Mouse (Mus musculus) limb, embryonic 13.5 days (tissue): ENCODE data around the gene Gm21987. TPM values are rescaled to one million over a fixed set of nuclear protein-coding genes. Genes with fewer than 3 reads are reported as not detected.
"Not testable (repeated sequence)": the region's sequence is repeated elsewhere in the genome, so short reads cannot be mapped to it uniquely, and the experiment has no call there.

ENCODE experiments used
- ATAC-seq: fragments of 200-750 bp; cut with Nextera tagmentation; 2 replicates; pipeline ENCODE4 v1.8.0; 2017; ENCODE audit warnings: low read depth, moderate number of reproducible peaks, moderate TSS enrichment; ENCODE audit not compliant: low FRiP score
- H3K27ac ChIP-seq: fragments of 300-500 bp; sonication (generic); 2 replicates; pipeline ENCODE4 v1.5.1; 2015; ENCODE audit warnings: inconsistent platforms, mild to moderate bottlenecking, moderate library complexity
- H3K27me3 ChIP-seq: fragments of 300-500 bp; sonication (generic); 2 replicates; pipeline ENCODE4 v1.6.1; 2015; ENCODE audit warnings: mild to moderate bottlenecking, inconsistent platforms
- H3K36me3 ChIP-seq: fragments of 300-500 bp; sonication (generic); 2 replicates; pipeline ENCODE4 v1.6.1; 2015; ENCODE audit warnings: inconsistent platforms, mild to moderate bottlenecking, moderate library complexity
- H3K4me1 ChIP-seq: fragments of 300-500 bp; sonication (generic); 2 replicates; pipeline ENCODE4 v1.6.1; 2015; ENCODE audit warnings: inconsistent platforms
- H3K4me2 ChIP-seq: fragments of 300-500 bp; sonication (generic); replicated peaks from 2 replicates; pipeline ENCODE4 v1.6.1; 2015; ENCODE audit warnings: inconsistent platforms, mild to moderate bottlenecking, moderate library complexity
- H3K4me3 ChIP-seq: fragments of 300-500 bp; sonication (generic); 2 replicates; pipeline ENCODE4 v1.5.1; 2015; ENCODE audit warnings: moderate library complexity, mild to moderate bottlenecking, inconsistent platforms
- H3K9ac ChIP-seq: fragments of 300-500 bp; sonication (generic); 2 replicates; pipeline ENCODE4 v1.6.1; 2015; ENCODE audit warnings: mild to moderate bottlenecking, inconsistent platforms
- H3K9me3 ChIP-seq: fragments of 300-500 bp; sonication (generic); 2 replicates; pipeline ENCODE4 v1.6.1; 2016; ENCODE audit warnings: inconsistent platforms
- WGBS: fragments of 180-500 bp; shearing (Covaris S2); methylation state at CpG from one replicate; pipeline ENCODE4 v1.1.7; 2015; 5-methylcytosine and 5-hydroxymethylcytosine counted together
- polyA plus RNA-seq: library from polyadenylated mRNA; unstranded; fragments of >200 nt; fragmentation: Nextera tagmentation; extraction: Ambion mirVana; gene quantifications from 2 replicates; pipeline ENCODE4 v1.2.1, GENCODE M21; 2015

Gene Gm21987
- polyA plus RNA-seq, 1 experiment from 2014 or later: not detected

GRCm38 (mm10) chr16:38326778-38327397 lies 20.0 kb upstream of the Gm21987 start:
- WGBS: 72% methylated on average over 11 of the region's 11 CpGs
- no peaks in the 10 kb centered on the region for H3K36me3 ChIP-seq
- H3K9me3 ChIP-seq: no peaks in the 10 kb centered on the region
- no peak for ATAC-seq
- H3K4me1 ChIP-seq: no peaks in the 10 kb centered on the region
- H3K4me3 ChIP-seq: no peak overlapping the region
- no peak overlapping the region for H3K27ac ChIP-seq
- no peak overlapping the region for H3K4me2 ChIP-seq
- H3K9ac ChIP-seq: no peak overlapping the region
- H3K27me3 ChIP-seq: no peaks in the 10 kb centered on the region

GRCm38 (mm10) chr16:38329340-38329739 lies 17.5 kb upstream of the Gm21987 start:
- no peak overlapping the region for H3K4me2 ChIP-seq
- H3K36me3 ChIP-seq: no peaks in the 10 kb centered on the region
- ATAC-seq: no peak
- no peaks in the 10 kb centered on the region for H3K9me3 ChIP-seq
- H3K4me1 ChIP-seq: no peaks in the 10 kb centered on the region
- H3K9ac ChIP-seq: no peak overlapping the region
- H3K27me3 ChIP-seq: no peaks in the 10 kb centered on the region
- no peak overlapping the region for H3K4me3 ChIP-seq
- 88% methylated on average over 3 of the region's 3 CpGs for WGBS
- no peak overlapping the region for H3K27ac ChIP-seq

DNA sequence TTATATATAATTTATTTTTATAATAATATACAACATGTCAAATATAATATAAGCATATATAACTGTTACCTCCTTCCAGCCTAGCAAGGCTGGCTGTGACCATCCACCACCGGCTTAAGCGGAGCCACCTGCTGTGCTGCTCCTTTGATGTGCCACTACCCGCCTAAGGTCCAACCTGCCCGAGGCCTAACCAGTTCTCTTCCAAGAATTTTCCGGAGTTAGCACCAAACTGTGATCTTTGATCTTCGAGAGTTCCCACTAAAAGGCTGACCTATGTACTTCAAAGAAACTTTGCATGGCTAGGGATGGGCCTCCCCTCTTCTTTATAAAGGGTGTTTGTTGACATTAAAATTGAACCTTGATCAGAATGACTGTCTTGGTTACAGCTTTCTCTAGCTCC lies 12.4 kb upstream of the Gm21987 start:
- no peaks in the 10 kb centered on the region for H3K9me3 ChIP-seq
- H3K4me3 ChIP-seq: no peak overlapping the region
- no peak for ATAC-seq
- no peaks in the 10 kb centered on the region for H3K4me1 ChIP-seq
- no peaks in the 10 kb centered on the region for H3K36me3 ChIP-seq
- H3K9ac ChIP-seq: no peak overlapping the region
- no peak overlapping the region for H3K4me2 ChIP-seq
- 14% methylated on average over 6 of the region's 6 CpGs for WGBS
- H3K27ac ChIP-seq: no peak overlapping the region
- H3K27me3 ChIP-seq: no peaks in the 10 kb centered on the region

- H3K9me3 ChIP-seq, H3K9ac ChIP-seq, H3K27me3 ChIP-seq, H3K36me3 ChIP-seq, H3K4me3 ChIP-seq, ATAC-seq, H3K4me2 ChIP-seq, H3K27ac ChIP-seq, H3K4me1 ChIP-seq: not testable (repeated sequence)
- 88% methylated on average over 4 of the region's 4 CpGs for WGBS
These were observed 8.8 kb upstream of the Gm21987 start for GRCm38 (mm10) chr16:38338077-38338476.

DNA sequence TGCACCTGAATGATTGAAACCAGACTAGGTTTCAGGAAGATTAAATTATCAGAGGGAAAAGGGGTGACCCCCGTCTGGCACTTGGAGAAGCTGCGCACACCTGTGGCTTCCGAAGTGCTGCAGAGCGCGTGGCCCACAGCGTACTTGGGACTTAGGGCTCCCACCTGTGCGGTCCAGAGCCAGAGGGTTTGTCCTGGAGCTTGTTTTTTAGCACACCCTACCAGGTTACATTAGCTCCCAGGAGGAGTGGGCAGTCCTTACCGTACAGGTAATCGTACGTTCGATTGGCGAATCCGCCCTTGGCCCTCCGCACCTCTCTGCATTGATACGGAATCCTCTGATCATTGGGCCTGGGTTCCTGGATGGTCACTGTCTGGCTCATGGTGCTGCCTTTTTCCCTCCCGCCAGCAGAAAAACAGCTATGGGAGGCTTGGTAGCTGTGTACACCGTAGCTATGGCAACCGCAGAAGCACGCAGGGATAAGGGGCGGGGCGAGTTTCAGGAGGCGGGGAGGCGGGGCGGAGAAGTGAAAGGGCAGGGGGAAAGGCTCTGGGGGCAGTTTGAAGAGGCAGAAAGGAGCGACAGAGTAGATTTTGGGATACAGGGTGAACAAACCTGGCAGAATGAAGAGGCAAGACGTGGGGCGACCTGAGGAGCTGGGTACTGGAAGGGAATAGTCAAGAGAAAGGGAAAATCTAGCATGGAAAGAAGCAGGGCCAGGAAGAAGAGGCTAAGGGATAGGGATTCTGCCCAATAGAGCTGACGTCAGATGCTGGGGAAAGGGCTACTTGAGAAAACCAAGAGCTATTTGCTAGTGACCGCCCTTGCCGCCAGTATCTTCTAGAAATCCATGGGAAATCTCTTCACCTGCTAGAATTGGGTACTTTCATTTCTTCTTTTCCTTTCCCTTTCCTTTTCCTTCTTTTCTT lies 5.2 kb upstream of the Gm21987 start, which contains the start of gene Maats1:
TSS of gene Maats1 (minus strand) at position 748 of the 929 bp plus-strand sequence.
- peak within 1 kb of the TSS; percentile 62 for H3K9ac ChIP-seq
- peak within 1 kb of the TSS; percentile 71 for H3K4me2 ChIP-seq
- 0 out of 2 replicates have a peak, but pooled peaks cover 6% of the 10 kb centered on the region for H3K9me3 ChIP-seq
- H3K36me3 ChIP-seq: no peaks in the 10 kb centered on the region
- peak; percentile 86 for ATAC-seq
- WGBS: 9% methylated on average over 30 of the region's 30 CpGs
- H3K4me3 ChIP-seq: peak within 1 kb of the TSS; percentile 41
- no peak within 1 kb of the TSS for H3K27ac ChIP-seq
- no peaks in the 10 kb centered on the region for H3K27me3 ChIP-seq
- H3K4me1 ChIP-seq: peaks cover 14% of the 10 kb centered on the region

- 0 out of 2 replicates have a peak, but pooled peaks cover 3% of the 10 kb centered on the region for H3K9me3 ChIP-seq
- 0 out of 2 replicates have a peak, but pooled peaks have one; percentile 46 for ATAC-seq
- no peak overlapping the region for H3K4me3 ChIP-seq
- no peak overlapping the region for H3K27ac ChIP-seq
- no peaks in the 10 kb centered on the region for H3K27me3 ChIP-seq
- 79% methylated on average over 3 of the region's 3 CpGs for WGBS
- no peak overlapping the region for H3K9ac ChIP-seq
- H3K36me3 ChIP-seq: peaks cover 11% of the 10 kb centered on the region; the same call in 1 of the 2 replicates
- H3K4me1 ChIP-seq: peaks cover 20% of the 10 kb centered on the region
- no peak overlapping the region for H3K4me2 ChIP-seq
These were observed 1.7 kb upstream of the Gm21987 start for GRCm38 (mm10) chr16:38344941-38345725.

DNA sequence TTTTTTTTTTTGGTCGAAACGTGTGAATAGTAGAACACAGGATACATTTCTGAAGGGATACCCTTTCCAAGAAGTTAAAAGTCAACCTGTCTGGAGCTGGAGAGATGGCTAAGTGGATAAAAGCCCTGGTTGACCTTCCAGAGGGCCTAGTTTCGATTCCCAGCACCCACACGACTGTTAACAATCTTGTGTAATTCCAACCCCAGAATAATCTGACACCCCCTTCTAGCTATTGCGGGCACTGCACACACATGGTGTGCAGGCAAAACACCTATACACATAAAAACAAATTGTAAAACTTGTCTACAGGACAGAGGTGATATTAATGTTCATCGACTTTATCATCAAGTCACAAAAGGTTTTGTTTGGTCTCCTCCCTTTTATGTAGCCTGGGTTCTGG lies 748 bp downstream of the Gm21987 start:
- Histone ChIP-seq H3K9ac (no peak overlapping the region), H3K4me1 (peaks cover 13% of the 10 kb centered on the region), H3K4me2 (peak overlapping the region; percentile 63), H3K27me3 (no peaks in the 10 kb centered on the region), H3K36me3 (peaks cover 33% of the 10 kb centered on the region), H3K27ac (no peak overlapping the region), H3K9me3 (no peaks in the 10 kb centered on the region), H3K4me3 (peak overlapping the region; percentile 64)
- no peak for ATAC-seq
- WGBS: 56% methylated on average over 6 of the region's 6 CpGs

DNA sequence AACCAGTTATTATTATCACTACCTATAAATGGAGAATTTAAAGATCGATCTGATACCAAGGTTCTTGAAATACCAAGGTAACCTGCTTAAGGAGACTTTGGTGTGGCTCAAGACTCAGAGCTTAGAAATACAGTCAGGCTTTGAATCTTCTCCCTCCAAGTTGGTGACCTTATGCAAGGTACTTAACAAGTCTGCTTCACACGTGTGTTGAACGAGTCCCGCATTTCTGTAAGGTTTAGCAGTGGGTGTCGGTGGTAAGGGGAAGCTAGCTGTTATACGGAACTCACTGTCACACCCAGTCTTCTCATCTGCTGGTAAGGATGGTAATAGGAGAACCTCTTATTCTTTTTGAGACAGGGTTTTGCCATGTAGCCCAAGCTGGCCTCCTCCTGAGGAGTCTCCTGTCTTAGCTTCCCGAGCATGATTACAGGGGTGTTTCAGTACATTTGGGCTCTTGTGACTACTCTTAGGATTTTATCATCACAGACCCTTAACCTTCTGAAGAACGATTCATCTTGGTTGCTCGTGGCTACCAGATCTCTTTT lies 1.4 kb downstream of the Gm21987 start:
- Histone ChIP-seq H3K4me2 (peak overlapping the region; percentile 17; the same call in 1 of the 2 replicates), H3K27me3 (no peaks in the 10 kb centered on the region)

GRCm38 (mm10) chr16:38349881-38350280 lies 3.0 kb downstream of the Gm21987 start:
- no peaks in the 10 kb centered on the region for H3K27me3 ChIP-seq
- no peak for ATAC-seq
- H3K4me3 ChIP-seq: no peak overlapping the region
- peaks cover 40% of the 10 kb centered on the region for H3K36me3 ChIP-seq
- H3K27ac ChIP-seq: no peak overlapping the region
- H3K4me2 ChIP-seq: no peak overlapping the region
- no peaks in the 10 kb centered on the region for H3K9me3 ChIP-seq
- H3K4me1 ChIP-seq: peaks cover 8% of the 10 kb centered on the region
- 85% methylated on average over 2 of the region's 2 CpGs for WGBS
- no peak overlapping the region for H3K9ac ChIP-seq

More for the DNA sequence above, 1.4 kb downstream of the Gm21987 start:
- Histone ChIP-seq H3K9me3 (no peaks in the 10 kb centered on the region), H3K27ac (no peak overlapping the region), H3K4me3 (no peak overlapping the region), H3K4me1 (peaks cover 13% of the 10 kb centered on the region), H3K9ac (no peak overlapping the region), H3K36me3 (peaks cover 33% of the 10 kb centered on the region)
- WGBS: 86% methylated on average over 9 of the region's 9 CpGs
- ATAC-seq: no peak

DNA sequence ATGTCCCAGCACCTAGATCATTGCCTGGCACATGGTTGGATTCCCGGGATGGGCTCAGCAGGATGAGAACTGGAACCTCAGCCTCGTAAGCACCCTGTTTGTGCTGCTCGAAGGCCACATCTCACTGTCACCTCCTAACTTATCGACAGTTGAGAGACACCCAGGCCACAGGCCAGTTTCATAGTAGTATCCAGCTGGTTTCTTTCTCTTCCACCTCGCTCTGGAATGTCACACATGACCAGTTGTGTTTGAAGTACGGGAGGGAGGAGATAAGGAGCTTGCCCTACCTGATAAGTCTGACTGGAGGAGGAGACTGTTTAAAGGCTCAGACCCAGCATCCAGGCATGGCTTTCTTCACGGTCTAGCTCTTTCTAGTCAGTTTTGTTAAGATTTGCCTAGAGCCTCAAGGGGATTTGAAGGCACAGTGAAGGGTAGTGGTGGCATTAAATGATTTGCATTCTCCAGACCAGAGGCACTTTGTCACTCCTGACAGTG lies 3.6 kb downstream of the Gm21987 start:
- no peak for ATAC-seq

DNA sequence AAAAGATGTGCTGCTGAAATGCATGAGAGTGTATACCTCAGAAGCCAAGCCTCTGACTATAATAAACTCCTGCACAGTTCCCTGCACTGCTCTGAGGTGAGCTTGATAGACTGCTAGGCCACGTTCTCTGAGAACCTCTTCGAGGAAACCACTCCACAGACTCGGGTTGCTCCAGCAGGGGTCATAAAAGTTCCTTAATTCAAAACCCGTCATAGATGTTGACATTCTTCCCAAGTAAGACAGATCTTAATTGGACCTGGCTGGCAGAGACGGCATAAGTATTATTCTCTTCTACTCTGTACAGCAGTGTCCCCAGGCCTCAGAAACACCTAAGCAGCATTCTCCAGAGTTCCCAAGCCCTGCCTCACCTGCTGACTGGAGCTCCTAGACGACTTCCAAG lies 4.1 kb downstream of the Gm21987 start:
- H3K4me1 ChIP-seq: peaks cover 6% of the 10 kb centered on the region
- WGBS: 69% methylated on average over 6 of the region's 6 CpGs
- no peak for ATAC-seq
- H3K27me3 ChIP-seq: no peaks in the 10 kb centered on the region
- H3K9me3 ChIP-seq: no peaks in the 10 kb centered on the region
- no peak overlapping the region for H3K4me3 ChIP-seq
- H3K27ac ChIP-seq: no peak overlapping the region
- H3K36me3 ChIP-seq: peaks cover 40% of the 10 kb centered on the region
- H3K4me2 ChIP-seq: no peak overlapping the region
- H3K9ac ChIP-seq: no peak overlapping the region

More for the DNA sequence above, 3.6 kb downstream of the Gm21987 start:
- Histone ChIP-seq H3K36me3 (peaks cover 40% of the 10 kb centered on the region), H3K27me3 (no peaks in the 10 kb centered on the region), H3K27ac (no peak overlapping the region), H3K9ac (no peak overlapping the region), H3K9me3 (no peaks in the 10 kb centered on the region), H3K4me1 (peaks cover 6% of the 10 kb centered on the region), H3K4me3 (no peak overlapping the region), H3K4me2 (no peak overlapping the region)
- WGBS: 73% methylated on average over 7 of the region's 7 CpGs
